Mouse (Mus musculus): ENCODE results near the gene Epsti1. TPM values are rescaled to one million over a fixed set of nuclear protein-coding genes. Genes with fewer than 3 reads are reported as not detected.
A peak's percentile ranks its signal among the peaks of the same experiment; 100 is the strongest.

The Epsti1 gene
- polyA plus RNA-seq, 1 experiment: 17.6 TPM

DNA sequence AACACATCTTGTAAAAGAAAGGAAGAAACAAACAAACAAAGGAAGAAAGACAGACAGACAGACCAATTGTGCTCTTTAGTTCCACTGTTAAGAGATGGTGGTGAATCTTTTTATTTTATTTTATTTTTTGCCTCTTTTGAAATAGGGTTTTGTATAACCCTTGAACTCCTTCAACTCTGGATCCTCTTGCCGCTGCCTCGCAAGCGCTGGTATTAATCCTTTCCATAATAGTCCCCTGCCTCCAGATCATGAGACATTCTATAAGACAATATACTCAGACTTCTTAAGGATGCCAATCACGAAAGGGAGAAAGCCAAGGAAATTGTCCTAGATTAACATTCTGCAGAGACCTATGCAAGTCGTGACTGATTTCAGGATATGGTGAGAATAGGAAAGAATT lies 11.7 kb downstream of the Epsti1 start:
- DNase-seq (ENCODE audit: low read depth, low spot score): no peak
- 92% methylated on average over 5 of the region's 5 CpGs for WGBS

DNA sequence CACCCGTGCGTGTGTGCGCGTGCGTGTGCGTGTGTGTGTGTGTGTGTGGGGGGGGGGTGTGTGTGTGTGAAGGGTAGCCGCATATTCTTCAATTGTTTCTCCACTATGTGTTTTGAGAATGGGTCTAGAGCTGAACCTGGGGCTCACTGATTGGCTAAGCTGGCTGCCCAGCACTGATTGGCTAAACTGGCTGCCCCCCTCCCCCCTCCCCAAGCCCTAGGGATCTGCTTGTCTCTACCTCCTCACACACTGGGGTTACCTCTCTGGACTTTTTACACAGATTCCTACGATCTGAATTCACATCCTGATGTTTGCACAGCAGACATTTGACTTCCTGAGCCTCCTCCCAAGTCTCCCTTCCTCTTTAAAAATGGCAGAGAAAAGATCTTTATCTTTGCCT lies 17.6 kb downstream of the Epsti1 start:
- no peak for DNase-seq (ENCODE audit: low read depth, low spot score)
- WGBS: 83% methylated on average over 8 of the region's 8 CpGs

DNA sequence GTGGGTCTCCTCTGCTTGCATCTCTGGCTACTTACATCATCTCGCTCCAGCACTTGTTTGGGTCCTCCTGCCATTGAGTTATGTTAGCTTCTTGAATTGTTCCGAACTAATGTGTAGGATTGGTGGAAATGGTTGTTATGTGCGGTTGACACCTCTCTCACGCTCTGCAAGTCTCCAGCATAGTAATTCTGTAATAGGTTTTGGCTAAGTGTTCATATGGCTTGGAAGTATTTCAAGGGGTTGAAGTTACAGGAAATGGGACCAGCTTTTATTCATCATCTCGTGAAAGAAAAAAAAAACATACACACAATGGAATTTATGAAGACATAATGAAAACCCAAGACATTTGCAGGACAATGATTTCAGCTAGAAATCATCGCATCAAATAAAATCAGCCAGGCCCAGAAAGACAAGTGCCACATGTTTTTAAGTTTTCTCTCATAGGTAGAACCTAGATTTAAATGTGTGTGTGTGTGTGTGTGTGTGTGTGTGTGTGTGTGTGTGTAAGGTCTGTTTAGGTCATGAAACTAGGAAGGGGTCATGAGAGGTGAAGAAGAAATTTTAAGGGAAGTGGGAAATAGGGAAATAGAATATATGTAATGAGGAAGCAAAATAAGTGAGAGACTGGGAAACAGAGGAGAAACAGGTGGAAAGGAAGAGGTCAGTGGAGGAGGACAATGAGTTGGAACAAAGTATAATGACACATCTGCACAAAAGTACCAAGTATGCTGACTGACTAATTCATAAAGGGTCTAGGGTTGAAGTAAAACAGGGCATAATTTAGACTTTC lies 19.2 kb downstream of the Epsti1 start:
- WGBS: 70% methylated on average over 6 of the region's 6 CpGs

DNA sequence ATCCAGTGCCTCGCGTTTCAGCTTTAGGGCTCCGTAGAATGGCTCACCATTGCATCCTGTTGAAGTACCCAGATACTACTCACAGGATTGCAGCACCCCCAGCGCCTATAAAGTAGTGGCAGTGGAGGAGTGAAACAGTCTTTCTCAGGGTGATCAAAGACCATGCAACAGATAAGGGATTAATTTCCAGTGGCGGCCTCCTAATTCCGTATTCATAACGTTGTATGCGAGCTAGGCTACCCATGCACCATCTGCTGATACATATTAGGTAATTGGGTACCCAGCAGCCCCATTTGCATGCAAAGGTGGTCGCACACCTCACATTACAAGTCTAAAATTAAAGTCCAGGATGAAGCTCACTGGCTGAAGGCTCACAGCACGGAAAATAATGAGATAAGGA lies 21.4 kb downstream of the Epsti1 start:
- no peak for DNase-seq (ENCODE audit: low read depth, low spot score)
- WGBS: 92% methylated on average over 10 of the region's 10 CpGs

More for the DNA sequence above, 19.2 kb downstream of the Epsti1 start:
- DNase-seq (ENCODE audit: low read depth, low spot score): no peak

DNA sequence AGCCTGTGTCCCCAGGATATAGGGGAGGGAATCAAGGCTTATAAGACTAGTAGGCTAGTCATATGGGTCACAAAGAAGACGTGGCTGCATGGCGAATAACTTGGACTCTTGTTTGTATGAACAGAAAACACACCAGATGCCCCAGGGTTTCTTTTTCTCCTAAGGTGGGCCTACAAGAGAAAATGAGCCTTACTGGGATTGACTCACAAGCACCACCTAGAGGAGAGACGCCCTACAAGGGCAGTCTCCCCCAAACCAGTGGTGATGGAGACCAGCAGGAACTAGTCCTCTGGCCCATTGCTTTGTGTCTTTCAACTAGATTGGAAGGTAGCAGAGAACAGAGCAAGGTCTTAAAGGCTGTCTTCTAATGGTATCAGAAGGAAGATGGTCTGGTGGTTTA lies 22.7 kb downstream of the Epsti1 start:
- WGBS: 47% methylated on average over 3 of the region's 3 CpGs
- no peak for DNase-seq (ENCODE audit: low read depth, low spot score)

DNA sequence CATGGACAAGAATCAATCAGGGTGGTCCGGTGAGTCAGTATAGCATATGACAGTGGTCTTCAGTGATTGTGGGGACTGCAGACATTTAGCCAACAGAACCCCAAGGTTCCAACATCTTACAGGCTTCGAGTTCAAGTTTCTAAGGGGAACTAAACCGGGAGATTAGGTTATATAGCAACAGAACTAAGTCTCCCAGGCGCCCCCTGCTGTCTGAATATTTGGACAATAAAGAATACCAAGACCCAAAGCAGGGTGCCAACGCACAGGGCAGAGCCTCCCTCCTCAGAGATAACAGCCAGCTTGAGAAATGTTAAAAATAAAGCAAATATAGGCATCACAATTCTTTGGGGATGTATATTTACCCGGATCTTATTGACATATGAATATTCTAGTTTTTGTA lies 24.0 kb downstream of the Epsti1 start:
- WGBS: 29% methylated on average over 6 of the region's 6 CpGs
- DNase-seq (ENCODE audit: low read depth, low spot score): peak; percentile 43

DNA sequence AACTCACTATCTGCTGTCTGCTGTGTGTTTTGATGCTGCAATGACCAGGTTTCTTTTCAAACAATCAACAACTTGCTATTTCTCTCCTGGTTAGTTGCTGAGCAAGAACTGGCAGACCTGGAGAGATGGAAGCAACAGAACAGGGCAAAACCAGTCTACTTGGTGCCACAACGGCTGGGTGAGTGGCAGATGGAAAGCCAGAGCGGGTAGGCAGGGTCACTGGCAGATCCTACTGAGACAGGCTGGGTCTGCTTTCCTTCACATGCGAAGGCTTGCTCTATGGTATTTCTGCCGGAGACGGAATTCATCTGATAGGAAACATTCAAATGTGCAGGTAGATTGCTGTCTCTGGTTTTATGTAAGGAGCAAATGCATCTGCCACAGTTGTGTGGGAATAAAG lies 24.6 kb downstream of the Epsti1 start:
- DNase-seq (ENCODE audit: low read depth, low spot score): no peak
- 92% methylated on average over 5 of the region's 5 CpGs for WGBS

DNA sequence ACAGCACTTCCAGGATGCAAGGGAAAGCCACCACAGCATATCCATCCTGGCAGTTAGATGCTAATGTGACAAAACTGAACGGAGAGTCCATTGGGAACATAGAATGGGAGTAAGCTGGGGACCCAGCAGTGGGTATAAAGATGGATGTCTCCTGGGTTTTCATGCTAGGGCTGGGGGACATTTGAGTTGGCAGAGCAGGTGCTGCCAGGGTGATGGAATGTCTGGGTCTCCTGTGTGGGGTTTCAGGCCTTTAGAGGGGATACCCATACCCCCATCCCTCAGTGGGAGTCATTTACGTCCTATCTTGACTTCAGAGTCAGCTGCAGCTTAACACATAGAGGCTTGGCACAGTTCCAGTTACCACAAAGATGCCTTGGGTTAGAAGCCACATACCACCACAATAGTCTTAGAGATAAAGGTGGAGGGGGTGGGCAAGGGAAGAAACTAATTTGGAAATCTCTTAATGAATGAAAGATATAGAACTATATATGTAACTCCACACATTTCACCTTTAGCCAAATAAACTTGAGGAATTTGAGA lies 25.2 kb downstream of the Epsti1 start:
- WGBS: 78% methylated on average over 2 of the region's 2 CpGs
- no peak for DNase-seq (ENCODE audit: low read depth, low spot score)

DNA sequence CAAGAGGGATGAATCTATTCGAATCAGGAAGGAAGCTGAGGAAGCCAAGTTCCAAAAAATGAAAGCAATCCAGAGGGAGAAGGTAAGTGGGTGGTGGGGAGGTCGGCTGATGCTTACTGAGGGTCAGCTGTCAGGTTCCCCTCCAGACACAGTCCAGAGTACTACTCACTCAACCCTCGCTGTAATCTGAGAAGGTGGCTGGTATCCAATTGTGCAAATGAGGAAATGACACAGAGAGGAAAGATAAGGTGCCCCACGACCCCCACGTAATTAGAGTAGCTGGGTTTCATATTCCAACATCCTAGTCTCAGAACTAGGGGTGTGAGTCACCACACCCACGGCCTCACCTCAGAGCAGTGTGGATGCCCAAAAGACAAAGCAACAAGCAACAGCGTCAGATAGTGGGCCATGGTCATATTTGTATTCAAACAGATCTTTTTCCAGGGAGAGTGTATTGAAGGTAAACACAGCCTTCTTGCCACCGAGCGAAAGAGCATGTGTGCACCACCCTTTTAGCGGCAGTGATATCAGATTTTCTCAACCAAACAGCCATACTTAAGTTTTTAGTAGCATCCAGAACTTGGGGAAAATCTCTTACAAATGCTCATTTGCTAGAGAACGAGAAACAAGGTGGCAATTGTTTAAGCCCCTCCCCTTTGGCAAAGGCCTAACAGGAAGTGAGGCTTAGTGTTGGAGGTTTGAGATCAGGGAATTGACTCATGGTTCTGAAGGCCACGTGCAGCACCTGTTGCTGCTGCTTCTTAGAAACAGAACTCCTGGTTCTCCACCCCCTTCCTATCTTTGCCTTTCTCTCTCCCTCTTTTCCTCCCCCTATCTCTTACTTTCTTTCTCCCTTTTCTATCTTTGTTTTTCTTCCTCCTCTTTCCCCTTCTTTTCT lies 28.4 kb downstream of the Epsti1 start:
- peak; percentile 46 for DNase-seq (ENCODE audit: low read depth, low spot score)
- WGBS: 13% methylated on average over 12 of the region's 12 CpGs

DNA sequence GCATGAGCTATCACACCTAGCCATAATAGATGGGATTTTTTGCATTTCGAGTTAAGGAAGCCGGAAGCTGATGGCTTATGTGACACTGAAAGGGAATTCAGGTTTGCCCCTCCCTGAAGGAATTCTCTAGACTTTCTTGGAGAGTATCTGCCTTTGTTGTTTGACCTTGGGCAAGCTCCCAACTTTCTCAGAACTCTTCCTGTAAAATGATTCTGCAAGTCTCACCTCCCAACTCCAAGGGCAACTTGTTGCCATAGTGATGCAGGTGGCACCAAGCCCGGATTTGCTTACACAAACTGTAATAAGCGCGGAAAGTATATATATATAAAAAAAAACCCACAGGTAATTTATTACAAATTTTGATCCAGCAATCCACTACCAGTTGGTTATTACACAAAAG lies 29.2 kb downstream of the Epsti1 start:
- peak; percentile 98 for DNase-seq (ENCODE audit: low read depth, low spot score)
- 25% methylated on average over 5 of the region's 5 CpGs for WGBS

DNA sequence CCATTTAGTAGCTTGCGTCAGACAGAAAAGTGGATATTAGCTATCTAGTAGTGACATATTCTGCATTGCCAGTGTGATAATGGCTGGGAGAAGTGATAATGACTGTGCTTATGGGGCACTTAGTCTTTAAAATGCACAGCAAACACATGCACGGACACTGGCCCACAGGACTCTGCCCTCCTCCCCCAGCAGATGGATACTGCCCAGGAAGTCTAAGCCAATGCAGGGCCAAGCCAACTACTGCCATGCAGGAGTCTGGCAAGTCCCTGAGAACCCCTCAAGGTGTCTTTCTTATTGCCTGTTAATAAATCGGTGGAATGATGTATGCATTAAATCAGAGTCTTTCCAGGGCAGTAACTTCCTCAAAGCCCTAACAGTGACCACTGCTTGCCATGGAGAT lies 30.4 kb downstream of the Epsti1 start:
- DNase-seq (ENCODE audit: low read depth, low spot score): no peak
- 73% methylated on average over 3 of the region's 3 CpGs for WGBS

DNA sequence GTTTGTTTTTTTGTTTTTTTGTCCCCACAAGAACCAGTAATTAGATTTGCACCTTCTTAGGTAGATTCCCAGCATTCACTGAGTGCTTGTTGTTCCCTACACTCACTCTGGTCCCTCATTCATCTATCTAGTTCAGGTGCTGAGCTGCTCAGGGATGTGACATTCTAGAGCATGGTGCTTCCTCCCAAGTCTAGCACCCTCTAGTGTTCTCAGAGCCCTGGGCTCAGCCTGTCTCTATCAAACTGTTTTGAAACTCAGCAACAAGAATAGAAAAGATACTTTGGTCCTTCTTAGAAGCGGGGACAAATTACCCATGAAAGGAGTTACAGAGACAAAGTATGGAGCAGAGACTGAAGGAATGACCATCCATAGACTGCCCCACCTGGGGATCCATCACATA lies 37.1 kb downstream of the Epsti1 start:
- WGBS: 95% methylated on average over 1 of the region's 1 CpGs
- no peak for DNase-seq (ENCODE audit: low read depth, low spot score)

DNA sequence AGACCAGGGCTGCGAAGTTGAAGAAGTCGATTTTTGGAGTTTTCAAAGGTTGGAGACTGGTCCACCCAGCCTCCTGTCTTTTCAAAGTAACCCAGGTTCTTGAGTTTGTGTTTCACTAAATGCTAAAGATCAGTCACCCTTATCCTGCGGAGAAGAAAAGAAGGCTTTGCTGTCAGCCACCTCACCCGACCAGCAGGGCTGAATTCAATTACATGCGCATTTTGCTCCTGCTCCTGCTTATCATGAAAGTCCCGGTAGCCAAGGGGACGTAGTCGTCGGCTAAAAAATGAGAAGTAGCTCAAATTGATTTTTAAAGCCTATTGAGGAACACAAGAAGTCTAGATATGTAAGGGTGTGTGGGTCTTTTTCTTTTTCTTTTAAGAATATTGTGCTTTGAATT lies 38.2 kb downstream of the Epsti1 start:
- no peak for DNase-seq (ENCODE audit: low read depth, low spot score)
- WGBS: 89% methylated on average over 9 of the region's 9 CpGs

DNA sequence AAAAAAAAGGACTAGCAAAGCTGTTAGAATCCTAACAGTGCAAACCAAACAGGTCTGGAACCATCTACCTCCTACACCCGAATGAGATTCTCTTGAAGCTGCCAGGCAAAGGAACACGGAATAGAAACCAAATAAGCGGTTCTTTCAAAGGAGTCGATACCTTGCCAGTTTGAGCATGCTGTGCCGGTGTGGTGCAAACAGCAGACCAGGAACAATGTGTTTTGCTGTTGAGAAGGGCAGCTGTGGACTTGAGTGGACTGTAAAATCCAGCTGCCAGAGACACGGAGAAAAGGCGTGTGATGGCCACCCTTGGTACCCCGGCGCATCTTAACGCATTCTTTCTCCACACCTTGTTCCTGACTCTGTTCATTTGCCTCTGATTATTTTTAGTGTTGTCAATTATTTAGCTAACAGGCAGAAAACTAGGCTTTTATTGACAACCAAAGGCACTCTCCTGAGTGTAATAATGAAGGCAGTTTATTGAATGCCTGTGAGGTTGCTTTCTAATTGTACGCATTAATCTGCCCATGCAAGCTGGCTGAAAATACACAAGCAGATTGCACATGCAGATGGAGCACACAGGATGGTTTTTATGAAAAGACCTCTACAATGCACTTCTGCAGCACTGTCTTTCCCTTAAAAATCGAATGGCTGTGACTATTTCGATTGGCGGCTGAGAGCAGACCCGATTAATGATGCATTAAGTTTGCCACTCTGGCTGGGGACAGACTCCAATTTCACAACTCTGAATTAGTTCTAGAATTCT lies 38.9 kb downstream of the Epsti1 start:
- 86% methylated on average over 15 of the region's 15 CpGs for WGBS
- no peak for DNase-seq (ENCODE audit: low read depth, low spot score)

DNA sequence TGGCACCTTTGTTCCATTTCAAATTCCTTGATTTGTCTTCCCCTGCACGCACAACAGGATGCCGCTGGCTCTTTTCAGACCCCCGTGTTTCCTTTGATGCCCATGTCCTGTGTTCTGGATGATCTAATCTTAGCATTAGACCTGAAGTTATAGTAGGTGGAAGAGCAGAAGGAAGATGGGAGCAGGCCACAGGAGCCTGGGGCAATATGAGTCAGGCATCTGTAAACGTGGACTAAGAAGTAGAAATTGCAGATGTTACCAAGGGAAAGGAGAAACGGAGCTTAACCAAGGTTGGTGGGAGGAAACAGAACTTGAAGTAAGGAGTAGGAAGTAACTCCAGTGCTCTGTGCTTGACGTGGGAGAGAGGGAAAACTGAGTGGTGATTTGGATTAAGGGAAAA lies 57.7 kb downstream of the Epsti1 start:
- no peak for DNase-seq (ENCODE audit: low read depth, low spot score)
- 80% methylated on average over 6 of the region's 6 CpGs for WGBS

DNA sequence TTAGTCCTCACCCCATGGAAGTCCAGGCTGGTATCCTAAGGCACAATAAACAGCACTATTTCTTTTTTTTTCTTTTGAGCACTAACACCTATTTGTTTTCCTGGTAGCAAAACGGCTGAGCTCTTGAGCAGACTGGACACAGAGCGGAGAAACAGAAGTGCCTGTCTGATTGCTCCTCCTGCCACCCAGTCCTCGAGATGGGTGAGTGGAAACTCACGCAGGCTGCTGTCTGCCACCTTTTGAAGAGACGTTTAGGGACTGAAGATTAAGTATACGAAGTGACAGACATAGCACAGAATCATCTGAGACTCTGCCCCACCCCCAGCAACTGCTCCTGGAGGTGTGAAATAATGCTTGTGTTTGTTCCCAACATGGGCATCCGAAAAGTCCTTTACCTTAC lies 59.5 kb downstream of the Epsti1 start:
- WGBS: 62% methylated on average over 7 of the region's 7 CpGs
- DNase-seq (ENCODE audit: low read depth, low spot score): no peak

DNA sequence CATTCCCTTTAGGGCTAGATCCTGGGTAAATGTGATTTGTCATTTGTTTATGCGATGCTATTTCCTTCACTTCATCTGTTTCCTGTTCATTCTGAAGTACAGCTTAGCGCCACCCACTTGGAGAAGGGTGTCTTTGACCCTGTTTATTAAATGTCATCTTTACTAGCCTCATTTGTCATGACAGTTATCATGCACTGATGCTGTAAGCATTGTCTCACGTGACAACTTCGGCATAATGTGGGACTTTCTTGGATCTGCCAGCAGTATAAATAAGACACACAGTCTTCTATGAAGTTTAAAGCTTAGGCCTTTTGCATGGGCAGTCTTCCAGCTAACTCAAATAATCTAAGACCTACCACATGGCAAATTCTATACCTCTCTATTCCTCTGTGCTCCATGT lies 67.3 kb downstream of the Epsti1 start:
- WGBS: 70% methylated on average over 4 of the region's 4 CpGs
- no peak for DNase-seq (ENCODE audit: low read depth, low spot score)

DNA sequence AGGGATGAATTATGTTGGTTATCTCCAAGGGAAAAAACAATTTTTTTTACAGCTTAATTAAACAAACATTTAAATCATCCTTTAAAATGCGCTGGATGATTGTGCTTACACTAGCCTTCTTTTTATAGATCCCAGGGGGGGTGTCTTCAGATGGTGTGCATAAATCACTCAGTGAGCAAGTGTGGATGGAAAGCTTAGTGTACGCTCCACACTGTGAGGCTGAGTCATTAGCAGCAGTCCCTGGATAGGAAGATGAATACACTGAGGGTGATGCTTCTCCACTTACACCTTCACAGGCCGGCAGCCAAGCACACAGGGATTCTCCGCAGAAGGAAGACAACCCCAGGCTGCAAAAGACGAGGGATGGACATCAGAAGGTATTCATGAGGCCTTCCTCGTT lies 70.2 kb downstream of the Epsti1 start:
- DNase-seq (ENCODE audit: low read depth, low spot score): no peak
- whole genome bisulfite sequencing: 73% methylated on average over 6 of the region's 6 CpGs

DNA sequence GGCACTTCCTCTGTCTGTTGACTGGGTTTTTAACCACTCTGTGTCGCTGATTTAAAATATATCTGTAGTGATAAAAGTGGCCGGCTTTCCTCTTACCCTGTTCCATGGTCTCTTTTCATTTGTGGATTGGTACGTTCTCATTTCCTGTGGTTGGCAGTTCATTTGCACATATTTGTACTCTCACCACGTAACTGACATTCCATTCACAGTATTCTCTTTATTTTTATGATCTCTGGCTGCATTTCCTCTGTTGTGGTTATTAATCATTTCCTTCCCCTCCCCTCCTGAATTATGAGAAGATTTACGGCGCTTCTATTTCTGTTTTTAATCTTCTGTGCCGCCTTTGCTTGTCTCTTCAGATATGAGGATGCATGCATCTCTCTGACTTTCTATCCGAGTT lies 71.7 kb downstream of the Epsti1 start:
- 71% methylated on average over 8 of the region's 8 CpGs for WGBS

DNA sequence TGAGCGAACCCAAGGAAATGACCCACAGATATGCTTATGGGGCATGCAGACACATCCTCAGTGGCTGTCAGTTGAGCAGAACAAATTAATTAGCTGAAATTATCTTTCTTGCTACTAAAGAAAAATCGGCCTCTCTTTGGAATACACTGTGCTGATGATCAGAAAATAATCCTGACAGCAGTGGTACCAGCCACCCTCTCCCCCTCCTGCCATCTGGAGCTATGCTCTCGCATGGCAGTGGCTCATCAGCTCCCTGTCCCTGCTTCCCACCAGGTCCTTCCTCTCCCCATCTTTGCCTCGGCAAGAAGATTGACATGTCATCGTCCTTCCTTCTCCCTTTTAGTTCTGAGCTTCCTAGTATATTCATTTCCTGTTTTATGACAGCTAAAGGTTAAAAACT lies 77.5 kb downstream of the Epsti1 start:
- no peak for DNase-seq (ENCODE audit: low read depth, low spot score)
- WGBS: 83% methylated on average over 5 of the region's 5 CpGs

More for the DNA sequence above, 71.7 kb downstream of the Epsti1 start:
- no peak for DNase-seq (ENCODE audit: low read depth, low spot score)

All from large intestine, adult 2 months (tissue).